Mouse (Mus musculus): ENCODE results near the gene Rnf208. TPM values are rescaled to one million over a fixed set of nuclear protein-coding genes. Genes with fewer than 3 reads are reported as not detected.

Gene Rnf208
- 1 to 10 TPM in 1 of 2 experiments, under 1 TPM in 1; 0.66 to 1.4 TPM for total RNA-seq (2021)
- long read RNA-seq, experiment 1, partial matches to known transcripts: 0 of 1 reads
- long read RNA-seq, experiment 1, other reads (novel, unspliced or antisense): 0 of 1 reads
- long read RNA-seq, experiment 2: 0 reads

DNA sequence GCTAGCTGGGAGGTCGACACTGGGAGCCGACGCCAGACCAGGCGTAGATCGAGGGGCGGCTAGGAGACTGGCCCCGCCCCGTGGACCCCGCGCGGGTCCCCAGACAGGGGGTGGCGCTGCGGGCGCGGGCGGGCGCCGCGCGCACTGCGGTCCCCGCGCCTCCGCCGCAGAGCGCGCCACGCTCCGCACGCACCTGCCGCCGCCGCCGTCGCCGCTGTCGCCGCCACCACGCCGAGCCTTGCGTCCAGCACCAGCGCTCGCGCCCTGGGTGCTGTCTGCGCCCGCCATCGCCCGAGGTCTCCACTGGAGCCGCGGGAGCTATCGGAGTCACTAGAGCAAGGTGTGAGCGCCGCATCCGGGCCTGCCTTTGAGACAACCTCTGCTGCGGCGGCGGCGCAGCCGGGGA is at the start of gene Rnf208, which contains the start of gene Cysrt1:
Rnf208 (plus strand) TSS at position 155 of the 406 bp plus-strand sequence.
Cysrt1 (minus strand) TSS at position 352 of the 406 bp plus-strand sequence.
- intact Hi-C loops (cut with DNase I; ENCODE audit: low total_unique reads): loop anchor here (10.0 kb wide), 1 partner anchor 47 kb away; the partner anchor contains the start of gene Tor4a
- no peak for DNase-seq

DNA sequence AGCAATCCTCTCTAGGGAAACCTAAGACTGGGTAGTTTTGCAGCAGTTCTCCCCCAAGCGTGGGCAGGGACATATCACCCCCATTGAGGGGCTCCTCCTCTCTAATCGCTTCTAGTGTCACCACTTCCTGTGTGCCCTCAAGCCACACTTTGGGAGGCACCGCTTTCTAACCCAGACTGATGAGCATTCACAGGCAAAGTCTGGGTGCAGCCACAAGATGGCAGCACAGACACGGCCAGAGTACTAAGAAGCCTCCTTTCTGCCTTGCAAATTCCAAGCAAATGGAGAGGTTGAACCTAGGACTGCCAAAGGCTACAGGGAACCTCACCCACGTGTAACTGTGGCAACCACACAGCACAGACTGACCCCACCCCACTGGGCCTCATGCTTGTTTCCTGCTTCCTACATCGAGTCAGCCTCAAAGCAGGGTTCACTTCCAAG is 48.7 kb upstream of the Rnf208 start:
- peak; percentile 80 for DNase-seq
- intact Hi-C loops (cut with DNase I; ENCODE audit: low total_unique reads): loop anchor here (10.0 kb wide), 1 partner anchor 51 kb away; the partner anchor contains the start of genes AL732309.1, Cysrt1 and Rnf208

DNA sequence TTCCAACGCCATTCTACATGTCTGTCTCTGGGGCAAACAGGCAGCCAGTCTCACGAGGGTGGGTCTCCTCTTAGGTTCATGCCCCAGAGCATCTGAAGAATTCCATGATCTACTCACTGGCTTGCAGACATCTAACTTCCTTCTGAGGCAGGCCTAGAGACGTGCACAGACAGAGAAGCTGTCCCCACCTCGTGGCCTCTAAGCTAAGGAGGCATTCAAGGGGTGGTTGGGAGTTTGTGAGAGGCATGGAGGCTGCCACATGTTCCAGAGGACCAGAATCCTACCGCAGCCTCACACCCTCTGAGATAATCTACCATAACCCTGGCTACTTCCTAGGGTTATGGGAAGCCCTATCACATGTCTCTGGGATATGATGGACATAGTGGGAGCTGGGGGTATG is 48.0 kb upstream of the Rnf208 start:
- intact Hi-C loops (cut with DNase I; ENCODE audit: low total_unique reads): loop anchor here (10.0 kb wide), 1 partner anchor 51 kb away; the partner anchor contains the start of genes AL732309.1, Cysrt1 and Rnf208
- DNase-seq: no peak

DNA sequence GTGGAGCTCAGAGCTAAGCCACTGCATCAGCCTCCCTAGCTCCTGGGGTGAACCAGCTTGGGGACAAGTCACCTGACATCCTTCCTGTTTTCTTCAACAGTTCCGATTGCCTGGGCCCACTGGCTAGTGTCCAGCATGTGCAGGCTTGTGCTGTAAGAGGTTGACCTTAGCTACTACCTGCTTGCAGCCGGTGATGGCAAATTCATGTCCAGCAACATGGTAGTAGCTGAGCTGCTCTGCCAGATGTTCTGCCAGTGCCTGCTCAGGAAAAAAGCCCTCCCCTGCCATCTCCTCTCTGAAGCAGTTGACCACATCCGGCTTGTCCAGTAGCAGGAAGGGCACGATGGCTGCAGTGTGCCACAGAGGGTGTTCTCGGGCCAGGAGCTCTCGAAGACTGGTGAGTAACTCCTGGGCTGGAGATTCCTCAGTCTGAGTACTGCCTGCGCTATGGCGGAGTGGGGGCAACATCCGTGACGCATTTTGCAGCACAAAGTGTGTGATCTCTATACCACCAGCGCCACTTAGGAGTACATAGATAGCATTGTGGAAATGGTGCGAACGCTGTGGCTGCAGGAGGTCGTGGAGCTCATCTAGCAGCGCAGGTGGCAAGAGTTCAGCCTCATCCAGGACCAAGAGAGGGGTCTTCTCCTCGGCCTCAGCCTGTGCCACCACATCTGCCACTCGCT is 47.4 kb upstream of the Rnf208 start:
- no peak for DNase-seq
- intact Hi-C loops (cut with DNase I; ENCODE audit: low total_unique reads): loop anchor here (10.0 kb wide), 1 partner anchor 50 kb away; the partner anchor contains the start of genes AL732309.1, Cysrt1 and Rnf208

DNA sequence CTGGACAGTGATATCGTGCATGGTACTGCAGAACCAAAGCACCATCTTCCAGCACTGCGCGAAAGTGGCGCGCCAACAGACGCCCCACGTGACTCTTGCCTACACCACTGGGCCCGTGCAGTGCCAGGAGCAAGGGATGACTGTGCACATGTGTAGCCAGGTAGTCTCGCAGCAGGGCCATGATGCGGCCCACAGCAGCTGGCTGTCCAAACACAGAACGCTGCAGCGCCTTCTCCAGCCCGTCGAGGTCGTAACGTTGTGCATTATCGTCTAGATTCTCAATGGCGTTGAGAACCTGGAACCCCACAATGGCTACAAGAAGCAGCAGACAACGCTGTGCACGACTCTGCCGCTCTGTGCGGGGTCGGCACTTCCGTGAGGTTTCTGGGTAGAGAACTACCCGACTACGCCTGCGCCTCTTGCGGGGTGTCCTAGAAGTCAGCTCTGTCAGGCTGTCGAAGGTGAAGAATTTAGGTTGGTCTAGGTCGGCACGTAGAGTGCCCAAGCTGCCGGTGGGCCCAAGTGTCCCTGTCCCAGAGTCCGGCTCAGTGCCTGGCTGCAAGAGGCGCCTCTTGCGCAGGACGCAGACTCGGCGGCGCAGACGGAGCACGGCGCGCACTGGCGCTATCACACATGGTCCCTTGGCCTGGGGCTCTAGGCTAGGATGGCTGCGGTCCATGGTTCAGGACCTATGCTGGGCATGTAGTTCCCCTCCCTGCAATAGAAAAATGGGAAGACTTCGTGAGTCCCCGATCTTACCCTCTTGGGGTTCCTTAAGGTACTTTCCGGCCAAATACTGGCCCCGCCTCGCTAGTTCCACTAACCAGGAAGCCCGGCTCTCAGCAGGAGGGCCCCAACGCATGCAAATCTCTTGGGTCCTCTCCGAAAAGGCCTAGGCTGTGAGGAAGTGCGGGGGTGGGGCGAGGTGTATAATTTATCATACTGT is 46.6 kb upstream of the Rnf208 start:
- intact Hi-C loops (cut with DNase I; ENCODE audit: low total_unique reads): loop anchor here (10.0 kb wide), 1 partner anchor 49 kb away; the partner anchor contains the start of genes AL732309.1, Cysrt1 and Rnf208
- no peak for DNase-seq

DNA sequence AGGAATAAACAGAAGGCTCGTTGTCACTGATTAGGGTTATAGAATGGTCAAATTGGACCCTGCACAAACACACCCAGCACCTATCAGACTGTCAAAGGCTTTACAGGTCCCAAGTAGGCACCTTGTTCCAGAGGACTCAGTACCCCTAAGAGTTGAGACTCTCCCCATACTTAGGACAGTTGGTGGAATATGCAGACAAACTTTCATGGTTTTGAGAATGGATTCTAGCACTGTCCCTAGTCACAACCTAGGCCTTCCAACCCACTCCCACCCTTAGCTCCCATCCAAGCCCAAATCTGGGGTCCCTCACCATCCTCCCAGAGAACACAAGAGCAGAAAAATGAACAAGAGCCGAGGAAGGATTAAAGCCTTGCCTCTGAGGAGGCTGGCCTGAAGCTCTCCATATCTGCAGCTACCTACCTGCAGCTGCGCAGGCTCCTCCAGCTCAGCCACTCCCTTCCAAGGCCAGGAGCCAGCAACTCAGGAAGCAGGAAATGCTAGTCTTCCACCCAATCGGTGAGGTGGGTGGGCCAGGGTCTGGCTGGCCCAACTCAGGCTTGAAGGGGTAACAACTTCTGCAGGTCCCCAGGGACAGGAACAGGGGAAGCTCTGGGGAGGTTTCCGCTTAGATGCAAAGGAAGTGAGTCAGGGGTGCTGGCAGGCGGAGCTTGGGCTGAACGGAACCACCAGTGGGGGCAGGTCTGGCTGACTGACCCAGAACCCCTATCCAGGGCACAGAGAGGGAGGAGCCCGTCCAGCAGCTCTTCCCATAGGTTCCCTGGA is 45.7 kb upstream of the Rnf208 start, which contains the start of gene Tor4a:
Tor4a (minus strand) TSS at position 715 of the 783 bp plus-strand sequence.
- intact Hi-C loops (cut with DNase I; ENCODE audit: low total_unique reads): loop anchor here (10.0 kb wide), 1 partner anchor 48 kb away; the partner anchor contains the start of genes AL732309.1, Cysrt1 and Rnf208
- peak; percentile 71 for DNase-seq

DNA sequence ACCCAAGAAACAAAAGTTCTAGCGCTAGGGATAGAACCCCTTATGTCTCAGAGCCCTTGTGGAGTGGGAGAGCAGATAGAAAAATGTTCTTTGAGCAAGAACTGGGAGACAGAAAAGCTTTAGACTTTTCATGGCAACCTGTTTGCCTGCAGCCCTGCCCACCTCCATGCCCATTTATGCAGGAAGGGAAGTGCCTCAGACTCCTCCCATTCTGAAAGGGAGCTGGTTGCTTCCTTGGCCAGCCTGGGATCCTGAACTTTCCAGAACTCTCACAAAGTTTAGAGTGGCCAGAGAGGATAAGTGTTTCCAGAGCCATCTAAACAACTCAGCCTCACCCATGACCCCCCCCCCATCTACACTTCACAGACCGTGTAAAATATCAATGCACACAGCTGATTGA is 44.9 kb upstream of the Rnf208 start:
- intact Hi-C loops (cut with DNase I; ENCODE audit: low total_unique reads): loop anchor here (10.0 kb wide), 1 partner anchor 48 kb away; the partner anchor contains the start of genes AL732309.1, Cysrt1 and Rnf208
- DNase-seq: no peak

DNA sequence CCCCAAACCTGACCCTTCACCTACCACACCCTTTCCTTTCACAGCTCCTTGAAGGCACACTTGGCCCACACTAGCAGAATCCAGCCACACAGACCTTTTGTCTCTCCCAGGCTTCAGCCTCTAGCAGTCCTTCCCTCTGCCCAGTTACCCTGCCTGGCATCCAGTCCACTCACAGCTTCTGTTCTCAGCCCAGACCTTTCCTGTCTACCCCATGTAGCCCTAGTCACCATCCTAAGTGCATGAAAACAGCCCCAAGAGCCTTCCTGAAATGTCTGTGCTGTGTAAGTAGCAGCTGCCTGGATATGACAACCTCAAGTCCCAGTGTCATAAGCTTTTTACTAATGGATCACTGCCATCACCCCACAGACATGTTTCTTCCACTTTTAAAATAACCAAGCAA is 44.1 kb upstream of the Rnf208 start:
- intact Hi-C loops (cut with DNase I; ENCODE audit: low total_unique reads): loop anchor here (10.0 kb wide), 1 partner anchor 47 kb away; the partner anchor contains the start of genes AL732309.1, Cysrt1 and Rnf208
- DNase-seq: no peak

DNA sequence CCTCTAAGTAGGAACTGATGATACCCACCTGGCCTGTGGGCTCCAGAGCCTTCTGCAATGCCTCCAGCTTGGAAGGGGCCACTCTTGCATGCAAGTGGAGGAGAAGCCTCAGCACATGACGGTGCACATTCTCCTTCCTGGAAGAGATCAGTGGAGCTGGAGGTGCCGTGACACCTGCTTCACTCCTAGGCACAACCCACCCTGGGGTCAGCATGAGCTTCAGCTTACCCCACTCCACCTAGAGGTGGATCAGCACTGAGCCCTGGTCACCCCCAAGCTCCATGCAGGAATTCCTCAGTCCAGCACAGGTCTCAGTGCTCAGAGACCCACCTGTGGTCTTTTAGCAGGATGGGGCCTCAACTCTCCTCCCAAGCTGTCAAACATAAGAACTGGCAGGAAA is 41.4 kb upstream of the Rnf208 start:
- intact Hi-C loops (cut with DNase I; ENCODE audit: low total_unique reads): no loop called here
- DNase-seq: no peak

DNA sequence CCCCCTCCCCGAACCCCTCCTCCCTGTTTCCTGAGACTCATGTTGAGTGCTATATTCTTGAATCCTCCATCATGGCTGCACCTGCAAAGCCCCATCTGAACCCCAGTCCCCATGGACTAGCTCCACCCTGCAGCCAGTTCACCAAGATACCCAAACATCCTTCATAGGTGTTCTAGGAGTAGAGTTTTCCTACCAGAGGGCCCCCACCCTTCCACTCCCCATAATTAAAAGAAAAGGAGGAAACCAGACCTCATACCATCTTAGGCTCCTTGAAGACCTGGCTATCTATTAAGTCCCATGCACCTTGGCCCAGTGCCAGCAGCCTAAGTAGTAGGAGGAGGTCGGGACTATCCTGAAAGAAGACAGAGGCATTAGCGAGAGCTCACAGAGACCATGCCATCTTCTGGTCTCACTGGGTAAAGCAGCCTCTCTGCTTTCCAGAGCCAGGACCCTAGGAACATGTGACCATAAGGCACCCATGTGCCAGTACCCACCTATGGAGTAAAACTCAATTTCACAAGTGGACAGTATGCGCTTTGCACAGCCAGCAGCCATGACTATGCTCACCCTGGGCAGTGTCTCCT is 38.3 kb upstream of the Rnf208 start:
- intact Hi-C loops (cut with DNase I; ENCODE audit: low total_unique reads): no loop called here
- no peak for DNase-seq

DNA sequence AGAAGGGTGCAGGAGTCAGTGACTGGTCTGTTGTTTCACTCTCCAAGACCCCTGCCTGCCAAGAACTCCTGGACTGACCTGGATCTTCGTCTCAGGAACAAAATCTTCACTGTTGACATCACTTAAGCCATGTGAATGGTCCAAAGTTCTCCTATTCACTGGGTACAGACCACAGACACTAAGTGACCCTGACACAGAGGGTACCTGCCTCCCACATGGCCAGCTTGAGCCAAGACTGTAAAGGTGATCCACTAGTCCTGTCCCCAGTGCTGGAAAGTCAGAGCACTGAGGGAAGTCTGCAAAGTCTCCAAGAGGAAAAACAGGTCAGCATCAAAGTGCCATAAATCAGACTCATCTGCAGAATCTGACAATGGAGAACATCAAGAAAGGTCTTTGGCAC is 34.5 kb upstream of the Rnf208 start:
- intact Hi-C loops (cut with DNase I; ENCODE audit: low total_unique reads): no loop called here
- DNase-seq: no peak

DNA sequence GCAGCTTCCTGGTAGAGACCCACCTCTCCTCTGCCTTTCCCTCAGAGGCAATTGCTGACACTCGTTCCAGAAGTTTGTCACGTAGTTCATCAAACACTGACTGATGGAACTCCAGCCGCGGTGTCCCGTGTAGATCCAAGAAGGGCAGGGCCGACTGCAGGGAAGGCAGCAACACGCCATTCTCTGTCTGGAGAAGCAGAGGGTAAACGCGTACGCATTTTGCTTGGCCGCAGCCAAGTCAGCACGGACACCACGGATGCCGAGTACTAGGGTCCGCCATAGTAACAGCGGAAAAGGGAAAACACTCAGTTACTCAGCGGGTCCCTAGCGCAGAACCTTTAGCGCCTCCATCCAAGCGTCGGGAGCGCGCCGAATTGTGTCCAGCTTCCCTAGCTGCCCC is 31.4 kb upstream of the Rnf208 start:
- intact Hi-C loops (cut with DNase I; ENCODE audit: low total_unique reads): no loop called here
- DNase-seq: no peak

DNA sequence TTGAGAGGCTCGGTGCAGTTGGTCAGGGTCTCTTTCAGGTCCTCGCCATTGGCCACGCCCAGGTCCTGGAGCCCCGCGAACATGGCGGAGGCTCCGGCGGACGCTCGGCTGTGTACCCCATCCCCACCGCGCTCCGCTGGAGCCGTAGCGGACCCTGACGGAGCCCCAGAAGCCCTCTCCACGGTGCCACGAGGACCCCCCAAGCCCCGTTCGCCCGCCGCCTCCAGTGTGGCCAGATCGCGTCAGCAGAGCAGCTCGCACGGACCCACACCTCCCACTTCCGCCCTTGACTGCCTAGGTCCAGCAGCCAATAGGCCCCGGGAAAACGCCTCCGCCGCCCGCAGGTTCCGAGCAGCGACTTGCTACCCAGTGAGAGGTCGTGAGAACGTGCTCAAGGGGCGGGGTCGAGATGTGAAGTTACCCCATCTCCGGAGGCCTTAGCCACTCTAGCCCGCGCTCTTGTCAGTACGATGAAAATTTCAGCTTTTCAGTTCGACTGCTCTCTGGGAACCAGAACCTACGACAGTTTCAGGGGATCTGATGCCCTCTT is 30.9 kb upstream of the Rnf208 start, which contains the start of gene Nelfb:
Nelfb (minus strand) TSS at position 369 of the 550 bp plus-strand sequence.
- intact Hi-C loops (cut with DNase I; ENCODE audit: low total_unique reads): no loop called here

DNA sequence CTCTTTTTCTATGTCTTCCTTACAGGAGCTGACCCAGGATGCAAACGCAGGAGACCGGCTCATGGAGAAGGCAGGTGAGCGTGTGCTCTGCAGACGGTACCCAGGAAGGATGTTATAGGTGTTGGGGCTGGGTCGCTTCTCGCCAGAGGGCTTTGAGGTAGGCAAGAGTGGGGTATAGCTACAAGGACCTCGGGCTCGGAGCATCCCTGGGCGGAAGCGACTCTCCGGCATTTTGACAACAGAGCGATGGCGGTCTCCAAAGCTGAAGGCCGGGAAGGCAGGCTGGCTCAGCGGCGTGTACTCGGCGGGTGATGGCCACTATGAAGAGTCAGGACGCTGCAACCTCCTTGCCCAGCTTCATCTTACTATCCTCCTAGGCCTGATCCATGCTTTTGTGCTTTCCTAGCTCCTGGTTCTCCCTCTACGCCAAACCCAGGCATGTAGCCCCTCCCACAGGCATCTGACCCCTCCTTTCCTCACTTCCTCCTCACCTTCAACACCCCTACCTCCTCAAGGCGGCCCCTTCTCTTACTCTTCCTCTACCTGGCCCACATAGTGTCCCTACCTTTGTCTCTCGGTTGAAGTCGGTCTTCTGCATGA is 28.7 kb upstream of the Rnf208 start:
- no peak for DNase-seq
- intact Hi-C loops (cut with DNase I; ENCODE audit: low total_unique reads): no loop called here

More for the DNA sequence above, 30.9 kb upstream of the Rnf208 start, which contains the start of gene Nelfb:
- peak; percentile 93 for DNase-seq

DNA sequence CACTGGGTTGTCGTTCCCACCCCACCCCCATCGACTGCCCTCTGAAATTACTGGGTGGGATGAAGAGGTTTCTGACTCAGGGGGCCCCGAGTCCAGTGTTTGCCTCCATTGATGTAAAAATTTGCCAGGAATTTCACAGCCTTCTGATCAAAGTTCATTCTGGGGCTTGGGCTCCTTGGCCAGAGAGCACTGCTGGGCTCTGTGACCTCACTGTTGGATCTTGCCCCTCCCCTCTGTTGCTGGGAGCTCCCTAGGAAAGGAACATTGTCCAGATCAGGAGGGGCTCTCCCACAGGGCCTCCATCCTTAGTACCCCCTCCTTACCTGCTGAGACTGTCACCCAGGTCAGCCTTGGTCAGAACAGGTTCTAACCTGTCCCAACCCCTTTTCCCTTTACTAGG is 27.6 kb upstream of the Rnf208 start, which contains the start of gene Stpg3:
Stpg3 (minus strand) TSS at position 194 of the 400 bp plus-strand sequence.
- DNase-seq: no peak

DNA sequence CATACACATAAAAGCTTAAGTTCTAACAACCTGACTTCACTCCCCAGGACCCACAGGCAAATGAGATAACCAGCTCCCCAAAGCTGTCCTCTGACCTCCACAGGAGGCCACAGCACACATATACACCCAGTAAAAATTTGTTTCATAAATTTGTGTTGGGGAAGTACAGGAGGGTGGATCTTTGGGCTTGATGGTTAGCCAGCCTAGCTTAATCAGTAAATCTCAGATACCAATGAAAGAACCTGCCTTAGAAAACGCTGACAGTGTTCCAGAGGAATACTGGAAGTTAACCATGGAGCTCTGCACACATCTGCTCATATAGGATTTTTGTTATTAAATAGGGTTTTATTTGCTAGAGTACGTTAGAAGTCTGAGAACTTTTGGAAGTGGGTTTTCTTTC is 24.4 kb upstream of the Rnf208 start:
- intact Hi-C loops (cut with DNase I; ENCODE audit: low total_unique reads): no loop called here
- DNase-seq: no peak

More for the DNA sequence above, 27.6 kb upstream of the Rnf208 start, which contains the start of gene Stpg3:
- intact Hi-C loops (cut with DNase I; ENCODE audit: low total_unique reads): no loop called here

DNA sequence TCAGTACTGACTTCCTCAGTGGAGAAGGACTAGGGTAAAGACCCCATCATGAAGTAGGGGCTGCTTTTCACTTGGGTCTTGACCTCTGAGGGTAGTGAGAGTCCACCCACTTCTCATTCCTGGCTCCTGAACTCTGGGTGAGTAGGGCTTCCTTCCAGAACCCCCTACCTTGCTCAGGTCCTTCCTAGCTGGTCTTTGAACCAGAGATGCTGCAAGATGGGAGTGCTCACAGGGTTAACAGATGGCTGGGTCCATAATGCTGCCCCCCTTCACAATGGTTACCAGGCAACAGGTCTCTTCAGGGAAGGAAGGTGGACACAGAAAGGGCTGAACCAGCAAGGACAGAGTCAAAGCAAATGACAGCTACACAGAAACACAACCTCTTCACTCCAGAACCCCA is 23.6 kb upstream of the Rnf208 start, which contains the start of gene Fam166a:
Fam166a (plus strand) TSS at position 301 of the 400 bp plus-strand sequence.
- intact Hi-C loops (cut with DNase I; ENCODE audit: low total_unique reads): no loop called here
- DNase-seq: no peak
